Mouse (Mus musculus) neural tube, embryonic 15.5 days (tissue): ENCODE data around the gene Spint5. TPM values are rescaled to one million over a fixed set of nuclear protein-coding genes. Genes with fewer than 3 reads are reported as not detected.
"Not testable (repeated sequence)": the region's sequence is repeated elsewhere in the genome, so short reads cannot be mapped to it uniquely, and the experiment has no call there.

ENCODE experiments used
- ATAC-seq: fragments of 200-750 bp; cut with Nextera tagmentation; 2 replicates; pipeline ENCODE4 v1.8.0; 2017; ENCODE audit warnings: mild to moderate bottlenecking, moderate TSS enrichment, moderate library complexity; ENCODE audit not compliant: low FRiP score
- H3K27ac ChIP-seq: fragments of 300-500 bp; sonication (generic); replicated peaks from 2 replicates; pipeline ENCODE4 v1.5.1; 2015; ENCODE audit warnings: mild to moderate bottlenecking, inconsistent platforms
- H3K27me3 ChIP-seq: fragments of 300-500 bp; sonication (generic); replicated peaks from 2 replicates; pipeline ENCODE4 v1.6.1; 2015; ENCODE audit warnings: inconsistent platforms
- H3K36me3 ChIP-seq: fragments of 300-500 bp; sonication (generic); 2 replicates; pipeline ENCODE4 v1.6.1; 2015; ENCODE audit warnings: inconsistent platforms
- H3K4me1 ChIP-seq: fragments of 300-500 bp; sonication (generic); 2 replicates; pipeline ENCODE4 v1.6.1; 2015; ENCODE audit warnings: inconsistent platforms
- H3K4me2 ChIP-seq: fragments of 300-500 bp; sonication (generic); 2 replicates; pipeline ENCODE4 v1.6.1; 2015; ENCODE audit warnings: inconsistent platforms, mild to moderate bottlenecking, moderate library complexity
- H3K4me3 ChIP-seq: fragments of 300-500 bp; sonication (generic); replicated peaks from 2 replicates; pipeline ENCODE4 v1.5.1; 2015; ENCODE audit warnings: mild to moderate bottlenecking, inconsistent platforms
- H3K9ac ChIP-seq: fragments of 300-500 bp; sonication (generic); replicated peaks from 2 replicates; pipeline ENCODE4 v1.6.1; 2015; ENCODE audit warnings: mild to moderate bottlenecking, inconsistent platforms
- H3K9me3 ChIP-seq: fragments of 300-500 bp; sonication (generic); replicated peaks from 2 replicates; pipeline ENCODE4 v1.6.1; 2016; ENCODE audit warnings: inconsistent platforms
- WGBS: fragments of 180-500 bp; shearing (Covaris S2); methylation state at CpG from one replicate; pipeline ENCODE4 v1.1.7; 2015; ENCODE audit warnings: mixed read lengths; 5-methylcytosine and 5-hydroxymethylcytosine counted together
- polyA plus RNA-seq: library from polyadenylated mRNA; unstranded; fragments of >200 nt; fragmentation: Nextera tagmentation; extraction: Ambion mirVana; gene quantifications from 2 replicates; pipeline ENCODE4 v1.2.1, GENCODE M21; 2015

Gene Spint5
- polyA plus RNA-seq, 1 experiment from 2014 or later = not detected

GRCm38 (mm10) chr2:164704235-164704634 is 10.9 kb upstream of the Spint5 start:
- no peak for ATAC-seq
- no peaks in the 10 kb centered on the region for H3K9me3 ChIP-seq
- H3K27ac ChIP-seq = no peak overlapping the region
- no peaks in the 10 kb centered on the region for H3K27me3 ChIP-seq
- no peaks in the 10 kb centered on the region for H3K4me1 ChIP-seq
- no peak overlapping the region for H3K4me2 ChIP-seq
- no peak overlapping the region for H3K9ac ChIP-seq
- H3K36me3 ChIP-seq = no peaks in the 10 kb centered on the region
- 77% methylated on average over 5 of the region's 5 CpGs for WGBS
- H3K4me3 ChIP-seq = no peak overlapping the region

GRCm38 (mm10) chr2:164705328-164705727 is 9.8 kb upstream of the Spint5 start:
- no peak overlapping the region for H3K27ac ChIP-seq
- WGBS = 94% methylated on average over 6 of the region's 6 CpGs
- H3K9me3 ChIP-seq = no peaks in the 10 kb centered on the region
- no peak overlapping the region for H3K9ac ChIP-seq
- H3K4me2 ChIP-seq = no peak overlapping the region
- H3K4me3 ChIP-seq = no peak overlapping the region
- no peaks in the 10 kb centered on the region for H3K4me1 ChIP-seq
- no peaks in the 10 kb centered on the region for H3K36me3 ChIP-seq
- ATAC-seq = no peak
- no peaks in the 10 kb centered on the region for H3K27me3 ChIP-seq

DNA sequence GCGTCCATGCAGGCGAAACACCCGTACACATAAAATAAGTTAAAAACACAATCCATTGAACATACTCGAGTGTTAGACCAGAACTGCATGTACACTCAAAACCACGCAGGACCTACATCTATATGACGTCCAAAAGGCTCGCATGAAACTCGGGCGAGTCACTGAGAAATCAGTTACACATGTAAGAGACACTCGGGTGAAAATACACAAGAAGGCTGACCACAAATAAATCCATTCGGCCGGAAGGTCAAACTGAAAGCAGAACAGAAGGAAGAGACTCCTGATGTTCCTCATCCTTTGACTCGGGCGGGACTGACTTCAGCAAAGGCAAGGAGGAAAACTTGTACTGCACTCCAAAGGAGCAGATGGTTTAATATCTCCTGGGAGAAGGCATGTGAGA is 9.1 kb upstream of the Spint5 start:
- Histone ChIP-seq H3K9ac (no peak overlapping the region), H3K4me3 (no peak overlapping the region)
- 93% methylated on average over 14 of the region's 14 CpGs for WGBS

GRCm38 (mm10) chr2:164716194-164716786 is 1.2 kb downstream of the Spint5 start:
- 94% methylated on average over 23 of the region's 23 CpGs for WGBS
- H3K27me3 ChIP-seq, H3K4me1 ChIP-seq: not testable (repeated sequence)

More for the DNA sequence above, 9.1 kb upstream of the Spint5 start:
- no peaks in the 10 kb centered on the region for H3K27me3 ChIP-seq
- H3K9me3 ChIP-seq = no peaks in the 10 kb centered on the region
- no peak for ATAC-seq
- no peaks in the 10 kb centered on the region for H3K36me3 ChIP-seq
- no peak overlapping the region for H3K4me2 ChIP-seq
- no peaks in the 10 kb centered on the region for H3K4me1 ChIP-seq
- no peak overlapping the region for H3K27ac ChIP-seq

GRCm38 (mm10) chr2:164723276-164723675 is 8.2 kb downstream of the Spint5 start:
- no peaks in the 10 kb centered on the region for H3K9me3 ChIP-seq
- no peaks in the 10 kb centered on the region for H3K36me3 ChIP-seq
- H3K9ac ChIP-seq = no peak overlapping the region
- H3K4me2 ChIP-seq = no peak overlapping the region
- WGBS = 63% methylated on average over 4 of the region's 4 CpGs
- no peaks in the 10 kb centered on the region for H3K27me3 ChIP-seq
- no peak for ATAC-seq
- H3K4me1 ChIP-seq = no peaks in the 10 kb centered on the region
- H3K4me3 ChIP-seq = no peak overlapping the region
- H3K27ac ChIP-seq = no peak overlapping the region

More at GRCm38 (mm10) chr2:164716194-164716786, 1.2 kb downstream of the Spint5 start:
- H3K4me3 ChIP-seq, H3K36me3 ChIP-seq, ATAC-seq, H3K27ac ChIP-seq, H3K4me2 ChIP-seq, H3K9me3 ChIP-seq, H3K9ac ChIP-seq: not testable (repeated sequence)

DNA sequence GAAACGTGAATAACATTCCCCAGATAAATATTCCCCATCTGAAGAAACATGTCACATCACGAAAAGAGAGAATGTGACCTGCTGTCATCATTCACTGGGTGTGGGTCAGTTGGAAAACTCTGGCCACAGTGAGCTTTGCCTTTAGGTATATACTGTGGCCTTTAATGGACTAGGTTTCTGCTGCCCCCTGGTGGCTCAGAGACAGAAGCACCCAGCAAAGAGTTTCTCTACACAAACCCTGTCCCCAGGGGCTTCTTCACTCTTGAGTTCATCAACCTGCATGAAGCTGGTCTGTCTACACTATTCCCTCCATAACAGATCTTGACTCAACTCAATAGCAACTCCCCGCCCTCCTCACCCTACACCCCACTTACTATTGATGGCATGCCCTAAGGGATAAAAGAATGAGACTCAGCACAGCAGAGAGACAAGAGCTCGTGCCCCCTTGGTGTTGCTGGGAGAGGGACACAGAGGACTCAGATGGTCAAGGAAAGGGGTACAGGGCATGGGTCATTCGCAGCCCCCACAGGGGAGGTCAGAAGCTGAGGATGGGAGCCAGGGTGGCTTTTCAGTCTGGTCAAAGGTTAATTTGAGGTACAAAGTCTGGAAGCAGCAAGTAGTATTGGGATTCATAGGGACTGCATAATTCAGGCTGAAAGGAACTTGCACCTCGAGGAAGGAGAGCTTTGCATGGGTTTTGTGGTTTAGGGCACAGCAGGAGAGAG is 11.0 kb downstream of the Spint5 start:
- no peaks in the 10 kb centered on the region for H3K4me1 ChIP-seq
- H3K4me2 ChIP-seq = no peak overlapping the region
- WGBS = 28% methylated on average over 6 of the region's 6 CpGs
- no peaks in the 10 kb centered on the region for H3K9me3 ChIP-seq
- no peaks in the 10 kb centered on the region; the same call in 1 of the 2 replicates for H3K27me3 ChIP-seq
- H3K36me3 ChIP-seq = no peaks in the 10 kb centered on the region
- no peak overlapping the region for H3K9ac ChIP-seq
- H3K27ac ChIP-seq = no peak overlapping the region
- no peak overlapping the region for H3K4me3 ChIP-seq
- ATAC-seq = no peak

DNA sequence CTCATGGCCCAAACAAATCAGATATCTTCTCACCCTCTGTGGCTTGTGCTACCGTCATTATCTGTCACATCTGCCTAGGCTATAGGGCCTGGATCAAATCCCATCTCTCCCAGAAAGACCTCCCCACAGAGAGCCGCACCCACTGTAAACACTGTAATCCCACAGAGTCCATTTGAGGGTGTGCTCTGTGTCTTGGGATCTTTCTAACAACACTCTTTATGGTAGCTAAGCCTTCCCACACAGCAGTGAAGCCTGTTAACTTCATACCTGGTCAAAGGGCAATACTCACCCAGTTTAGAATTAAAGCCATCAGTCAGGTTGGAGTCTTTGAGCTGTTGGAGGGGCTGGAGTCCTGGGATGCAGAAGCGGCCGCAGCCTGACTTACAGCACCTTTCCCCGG is 16.6 kb downstream of the Spint5 start:
- no peaks in the 10 kb centered on the region for H3K9me3 ChIP-seq
- H3K27ac ChIP-seq = no peak overlapping the region
- H3K4me3 ChIP-seq = no peak overlapping the region
- H3K36me3 ChIP-seq = no peaks in the 10 kb centered on the region
- H3K4me2 ChIP-seq = no peak overlapping the region
- H3K4me1 ChIP-seq = no peaks in the 10 kb centered on the region
- ATAC-seq = no peak
- 76% methylated on average over 5 of the region's 5 CpGs for WGBS
- no peak overlapping the region for H3K9ac ChIP-seq
- no peaks in the 10 kb centered on the region; the same call in 1 of the 2 replicates for H3K27me3 ChIP-seq

DNA sequence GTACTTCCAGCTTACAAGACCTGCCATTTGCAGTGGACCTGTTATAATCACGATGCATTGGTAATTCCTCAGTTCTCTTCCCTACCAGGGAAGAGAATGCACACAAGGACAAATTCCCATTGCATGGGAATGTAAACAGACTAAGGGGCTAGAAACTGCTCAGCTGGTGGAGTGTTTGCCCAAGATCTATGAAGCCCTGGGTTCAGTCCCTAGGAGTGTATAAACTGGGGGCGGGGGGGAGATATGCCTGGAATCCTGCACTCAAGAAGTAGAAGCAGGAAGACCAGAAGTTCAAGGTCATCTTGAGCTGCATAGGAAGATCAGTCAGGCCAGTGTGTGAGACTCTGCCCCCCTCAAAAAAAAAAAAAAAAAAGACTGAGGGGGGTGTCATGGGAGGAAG is 18.2 kb downstream of the Spint5 start:
- H3K4me3 ChIP-seq = no peak overlapping the region
- H3K4me1 ChIP-seq = no peaks in the 10 kb centered on the region
- no peaks in the 10 kb centered on the region; the same call in 1 of the 2 replicates for H3K27me3 ChIP-seq
- H3K36me3 ChIP-seq = no peaks in the 10 kb centered on the region
- ATAC-seq = no peak
- WGBS = 85% methylated on average over 2 of the region's 2 CpGs
- H3K9ac ChIP-seq = no peak overlapping the region
- no peak overlapping the region for H3K27ac ChIP-seq
- no peaks in the 10 kb centered on the region for H3K9me3 ChIP-seq
- no peak overlapping the region for H3K4me2 ChIP-seq

- Histone ChIP-seq H3K36me3 (no peaks in the 10 kb centered on the region), H3K4me1 (no peaks in the 10 kb centered on the region), H3K9ac (no peak overlapping the region), H3K4me3 (no peak overlapping the region), H3K9me3 (no peaks in the 10 kb centered on the region), H3K4me2 (no peak overlapping the region), H3K27ac (no peak overlapping the region), H3K27me3 (no peaks in the 10 kb centered on the region; the same call in 1 of the 2 replicates)
- ATAC-seq = no peak
- 89% methylated on average over 5 of the region's 5 CpGs for whole genome bisulfite sequencing
Observed at GRCm38 (mm10) chr2:164734839-164735238, 19.7 kb downstream of the Spint5 start.

- Histone ChIP-seq H3K27me3 (no peaks in the 10 kb centered on the region; the same call in 1 of the 2 replicates), H3K9me3 (no peaks in the 10 kb centered on the region), H3K4me1 (no peaks in the 10 kb centered on the region), H3K27ac (no peak overlapping the region), H3K4me3 (no peak overlapping the region), H3K9ac (no peak overlapping the region), H3K4me2 (no peak overlapping the region), H3K36me3 (no peaks in the 10 kb centered on the region)
- ATAC-seq = no peak
- WGBS = 88% methylated on average over 5 of the region's 5 CpGs
Observed at GRCm38 (mm10) chr2:164735446-164735845, 20.3 kb downstream of the Spint5 start.

DNA sequence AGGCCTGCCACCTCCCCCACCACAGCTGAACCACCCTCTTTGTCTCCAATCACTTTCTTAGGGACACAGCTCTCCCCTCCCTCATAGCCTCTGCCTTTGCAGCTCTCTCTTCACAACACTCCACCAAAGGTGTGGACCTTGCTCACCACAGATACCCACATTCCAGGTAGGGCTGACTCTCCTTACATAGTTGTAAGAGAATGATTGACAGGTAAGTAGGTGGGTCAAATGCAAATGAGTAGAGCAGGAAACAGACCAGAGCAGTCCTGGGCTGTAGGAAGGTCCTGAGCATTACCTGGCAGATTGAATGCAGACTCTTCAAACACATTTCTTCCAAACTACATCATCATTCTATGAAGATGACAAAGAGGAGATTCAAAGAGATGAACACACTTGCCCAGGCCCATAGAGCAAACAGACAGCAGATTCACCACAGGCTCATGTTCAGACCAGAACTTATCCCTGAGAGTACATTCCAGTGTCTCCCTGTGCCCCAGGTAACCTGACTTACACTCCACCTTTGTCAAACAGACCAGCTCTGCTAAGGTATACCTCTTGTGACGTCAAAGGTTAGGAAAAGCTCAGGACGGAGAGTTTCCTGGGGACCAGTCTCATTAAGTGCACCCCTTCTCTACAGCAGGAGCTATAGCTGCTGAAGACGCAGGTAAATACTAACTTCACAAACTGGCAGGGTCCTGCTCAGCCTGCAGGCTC is 22.4 kb downstream of the Spint5 start:
- Histone ChIP-seq H3K27ac (no peak overlapping the region), H3K4me2 (no peak overlapping the region), H3K9ac (no peak overlapping the region), H3K36me3 (no peaks in the 10 kb centered on the region), H3K4me3 (no peak overlapping the region), H3K27me3 (no peaks in the 10 kb centered on the region), H3K9me3 (no peaks in the 10 kb centered on the region), H3K4me1 (no peaks in the 10 kb centered on the region)
- 76% methylated on average over 3 of the region's 3 CpGs for WGBS
- no peak for ATAC-seq

DNA sequence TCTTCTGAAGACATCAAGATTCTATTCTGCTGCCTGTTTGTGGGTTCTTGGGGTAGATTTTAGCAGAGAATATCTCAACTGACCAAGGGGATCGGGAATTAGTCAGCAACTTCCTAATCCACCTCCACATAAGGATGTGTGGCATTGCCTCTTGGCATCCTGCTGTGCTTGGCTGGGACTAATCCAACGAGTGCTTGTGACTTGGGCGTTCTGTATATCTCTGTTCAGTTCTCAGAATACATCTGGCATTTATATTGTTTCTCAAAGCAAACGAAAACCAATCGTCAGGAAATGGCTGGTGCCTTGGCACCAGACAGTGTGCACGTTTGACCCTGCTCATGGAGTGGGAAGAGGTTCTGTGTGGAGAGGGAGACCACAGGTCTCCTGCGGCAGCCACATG is 24.8 kb downstream of the Spint5 start:
- no peaks in the 10 kb centered on the region for H3K36me3 ChIP-seq
- no peaks in the 10 kb centered on the region for H3K27me3 ChIP-seq
- no peaks in the 10 kb centered on the region for H3K9me3 ChIP-seq
- H3K4me3 ChIP-seq = no peak overlapping the region
- peaks cover 1% of the 10 kb centered on the region for H3K4me1 ChIP-seq
- H3K4me2 ChIP-seq = no peak overlapping the region
- ATAC-seq = no peak
- WGBS = 71% methylated on average over 7 of the region's 7 CpGs
- no peak overlapping the region for H3K27ac ChIP-seq
- H3K9ac ChIP-seq = no peak overlapping the region
